ENCODE assay signal across 13 mouse cellular contexts in genomic region chr10:51011391-51012150, GRCm38 (mm10).
DNase-seq lines count a peak whose midpoint lies in the region; ATAC-seq and TF ChIP-seq lines count a peak whose summit lies in the region.
"Had no signal": no experiment of that assay in that cellular context is flagged by ENCODE, and none has a peak within 500 bp of the region (broad histone marks: within the 10 kb centered on the region; RNA-seq: fewer than 3 reads in every experiment).

No protein-coding gene starts in this region.

- H3K4me3 ChIP-seq in heart, embryonic 10.5 days: no peak overlapping the region
- H3K4me3 ChIP-seq in hindbrain, embryonic 12.5 days: no peak overlapping the region
- H3K4me3 ChIP-seq in midbrain, postnatal 0 days (ENCODE audit: low read depth, low read length): no peak overlapping the region
- H3K4me3 ChIP-seq: megakaryocyte, embryonic 14.5 days had no signal

- H3K27me3 ChIP-seq in heart, embryonic 10.5 days (ENCODE audit: insufficient read depth, poor library complexity, severe bottlenecking): no peaks in the 10 kb centered on the region
- H3K27me3 ChIP-seq in hindbrain, embryonic 12.5 days: peaks cover 5% of the 10 kb centered on the region; the same call in 1 of the 2 replicates
- H3K27me3 ChIP-seq in midbrain, postnatal 0 days (ENCODE audit: insufficient read depth, low read length): no peaks in the 10 kb centered on the region
- H3K27me3 ChIP-seq: megakaryocyte, embryonic 14.5 days had no signal

- ATAC-seq in hindbrain, embryonic 12.5 days (ENCODE audit: low FRiP score): peak; percentile 80
- ATAC-seq in midbrain, postnatal 0 days (ENCODE audit: low FRiP score): no peak
- no peak for ATAC-seq in megakaryocyte-erythroid progenitor cell, adult 5-6 weeks (replicated peaks; ENCODE audit: low FRiP score, low TSS enrichment, poor library complexity, severe bottlenecking)

- H3K9me3 ChIP-seq in heart, embryonic 10.5 days: no peaks in the 10 kb centered on the region
- no peaks in the 10 kb centered on the region for H3K9me3 ChIP-seq in hindbrain, embryonic 12.5 days (replicated peaks)
- H3K9me3 ChIP-seq in midbrain, postnatal 0 days (ENCODE audit: low read length): no peaks in the 10 kb centered on the region
- H3K9me3 ChIP-seq: megakaryocyte, embryonic 14.5 days had no signal

- WGBS in heart, embryonic 10.5 days: 34% methylated on average over 8 of the region's 8 CpGs
- WGBS in hindbrain, embryonic 12.5 days: 8% methylated on average over 8 of the region's 8 CpGs
- WGBS in midbrain, postnatal 0 days: 7% methylated on average over 8 of the region's 8 CpGs

- H3K4me1 ChIP-seq in heart, embryonic 10.5 days: peaks cover 18% of the 10 kb centered on the region
- peaks cover 19% of the 10 kb centered on the region for H3K4me1 ChIP-seq in hindbrain, embryonic 12.5 days
- no peaks in the 10 kb centered on the region for H3K4me1 ChIP-seq in midbrain, postnatal 0 days (ENCODE audit: insufficient read depth, low read length)
- H3K4me1 ChIP-seq: megakaryocyte, embryonic 14.5 days had no signal

- H3K9ac ChIP-seq in hindbrain, embryonic 12.5 days: no peak overlapping the region
- no peak overlapping the region for H3K9ac ChIP-seq in midbrain, postnatal 0 days (replicated peaks; ENCODE audit: low read length, poor library complexity, severe bottlenecking)
- H3K9ac ChIP-seq: liver, embryonic 14.5 days had no signal

- no peak for DNase-seq in heart, embryonic 10.5 days (ENCODE audit: low spot score)
- no peak for DNase-seq in heart, postnatal 10 days
- DNase-seq in embryo, embryonic 11 days: peak; percentile 55
- peak; percentile 20 for DNase-seq in midbrain, postnatal 0 days (ENCODE audit: low spot score)
- no peak for DNase-seq in spleen, adult 18-20 months
- DNase-seq in gastrocnemius, adult 8-10 months (ENCODE audit: low spot score in 2 of 2): no peak
- DNase-seq: adrenal gland, postnatal 10 days; cerebellum, adult 9-11 months; kidney, adult 2 months had no signal

- no peaks in the 10 kb centered on the region for H3K36me3 ChIP-seq in heart, embryonic 10.5 days
- no peaks in the 10 kb centered on the region for H3K36me3 ChIP-seq in hindbrain, embryonic 12.5 days
- no peaks in the 10 kb centered on the region for H3K36me3 ChIP-seq in midbrain, postnatal 0 days (ENCODE audit: insufficient read depth, low read length)

- H3K27ac ChIP-seq in heart, embryonic 10.5 days: peak overlapping the region; percentile 29; the same call in 1 of the 2 replicates
- no peak overlapping the region for H3K27ac ChIP-seq in hindbrain, embryonic 12.5 days
- no peak overlapping the region for H3K27ac ChIP-seq in midbrain, postnatal 0 days (ENCODE audit: low read depth, low read length)
- H3K27ac ChIP-seq: liver, embryonic 14.5 days had no signal

- H3K4me2 ChIP-seq in hindbrain, embryonic 12.5 days (replicated peaks): peak overlapping the region; percentile 9; the same call in 1 of the 2 replicates
- peak overlapping the region; percentile 9; the same call in 1 of the 2 replicates for H3K4me2 ChIP-seq in midbrain, postnatal 0 days (ENCODE audit: low read depth, low read length, poor library complexity, severe bottlenecking)

- intact Hi-C loops in heart, postnatal 10 days (cut with DNase I): no loop called here

- TF ChIP-seq CTCF in midbrain, postnatal 0 days (IDR thresholded peaks at IDR 0.05): no peak

Comparison
In these comparisons a context has a peak if more than half of its experiments do, and no peak if none do; other contexts are left out.
1. DNase-seq: peak in embryo, embryonic 11 days (single experiment) and midbrain, postnatal 0 days (single experiment); none in heart, embryonic 10.5 days (single experiment), heart, postnatal 10 days (0 of 2), spleen, adult 18-20 months (0 of 2) and gastrocnemius, adult 8-10 months (0 of 2).